Mouse (Mus musculus) hindbrain, postnatal 0 days (tissue): ENCODE results near the gene Trak1. TPM values are rescaled to one million over a fixed set of nuclear protein-coding genes. Genes with fewer than 3 reads are reported as not detected.

Experiments used
- ATAC-seq: fragments of 200-750 bp; cut with Nextera tagmentation; 2 replicates; pipeline ENCODE4 v1.8.0; 2017; ENCODE audit warnings: mild to moderate bottlenecking, moderate TSS enrichment, moderate library complexity
- DNase-seq: peaks from one replicate; pipeline ENCODE4 v3.0.0-alpha.2; 2015; ENCODE audit warnings: low spot score
- H3K27ac ChIP-seq: fragments of 300-500 bp; sonication (generic); 2 replicates; pipeline ENCODE4 v1.5.1; 2014; ENCODE audit warnings: mild to moderate bottlenecking
- H3K27me3 ChIP-seq: fragments of 300-500 bp; sonication (generic); 2 replicates; pipeline ENCODE4 v1.6.1; 2014; ENCODE audit warnings: low read length, mixed read lengths; ENCODE audit not compliant: insufficient read depth
- H3K36me3 ChIP-seq: fragments of 300-500 bp; sonication (generic); 2 replicates; pipeline ENCODE4 v1.6.1; 2014; ENCODE audit warnings: low read length, mixed read lengths; ENCODE audit not compliant: insufficient read depth
- H3K4me1 ChIP-seq: fragments of 300-500 bp; sonication (generic); 2 replicates; pipeline ENCODE4 v1.6.1; 2014; ENCODE audit warnings: antibody characterized with exemption, low read length, mixed read lengths; ENCODE audit not compliant: insufficient read depth
- H3K4me2 ChIP-seq: fragments of 300-500 bp; sonication (generic); 2 replicates; pipeline ENCODE4 v1.6.1; 2014; ENCODE audit warnings: low read depth, mild to moderate bottlenecking, low read length, moderate library complexity, mixed read lengths
- H3K4me3 ChIP-seq: fragments of 300-500 bp; sonication (generic); 2 replicates; pipeline ENCODE4 v1.5.1; 2014; ENCODE audit warnings: low read length
- H3K9ac ChIP-seq: fragments of 300-500 bp; sonication (generic); replicated peaks from 2 replicates; pipeline ENCODE4 v1.6.1; 2014; ENCODE audit warnings: mild to moderate bottlenecking, low read length, moderate library complexity, mixed read lengths
- H3K9me3 ChIP-seq: fragments of 300-500 bp; sonication (generic); 2 replicates; pipeline ENCODE4 v1.6.1; 2016; ENCODE audit warnings: low read length, mixed read lengths
- CTCF ChIP-seq: IDR thresholded peaks from 2 replicates; pipeline ENCODE4 v1.5.1; 2016; ENCODE audit warnings: antibody characterized with exemption, control low read depth, low read depth
- WGBS: fragments of 180-500 bp; shearing (Covaris S2); extraction: QIAGEN DNeasy Blood & Tissue Kit; methylation state at CpG from one replicate; pipeline ENCODE4 v1.1.7; 2014; 5-methylcytosine and 5-hydroxymethylcytosine counted together
- polyA plus RNA-seq: library from polyadenylated mRNA; unstranded; fragments of >200 nt; fragmentation: Nextera tagmentation; extraction: Ambion mirVana; gene quantifications from 2 replicates; pipeline ENCODE4 v1.2.1, GENCODE M21; 2015
- total RNA-seq: library from RNA; depleted of rRNA; stranded (reverse); fragments of >200 nt; gene quantifications from 2 replicates; pipeline ENCODE4 v1.2.3, GENCODE M21; 2014

Gene Trak1
- total and polyA plus RNA-seq, 2 experiments from 2014 or later, result 57.8 to 129 TPM

DNA sequence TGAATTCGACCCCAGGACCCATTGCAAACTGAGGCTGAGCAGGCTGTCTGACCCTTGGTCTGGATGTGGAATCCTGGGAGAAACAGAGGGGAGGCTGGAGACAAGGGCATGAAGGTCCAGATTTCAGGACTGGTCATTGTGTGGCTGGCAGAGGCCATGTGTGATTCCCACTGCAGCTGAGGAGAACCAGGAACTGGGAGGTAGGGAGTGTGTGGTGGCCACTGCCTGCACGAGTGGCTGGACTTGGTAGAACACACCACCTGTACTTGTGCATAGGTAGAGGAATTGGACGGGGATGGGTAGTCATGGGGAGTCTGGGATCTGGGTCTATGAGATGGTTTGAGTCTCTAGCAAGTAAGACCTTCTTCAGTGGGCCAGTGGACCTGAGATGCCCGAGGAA, 76.2 kb downstream of the Trak1 start:
- H3K27me3 ChIP-seq, result no peaks in the 10 kb centered on the region
- H3K9ac ChIP-seq, result no peak overlapping the region
- no peak for ATAC-seq
- H3K9me3 ChIP-seq, result no peaks in the 10 kb centered on the region
- TF ChIP-seq CTCF, result no peak
- peak overlapping the region; percentile 62; the same call in 1 of the 2 replicates for H3K27ac ChIP-seq
- H3K4me3 ChIP-seq, result no peak overlapping the region
- H3K36me3 ChIP-seq, result no peaks in the 10 kb centered on the region
- WGBS, result 42% methylated on average over 4 of the region's 4 CpGs
- no peak overlapping the region for H3K4me2 ChIP-seq
- no peak for DNase-seq
- peaks cover 25% of the 10 kb centered on the region for H3K4me1 ChIP-seq

DNA sequence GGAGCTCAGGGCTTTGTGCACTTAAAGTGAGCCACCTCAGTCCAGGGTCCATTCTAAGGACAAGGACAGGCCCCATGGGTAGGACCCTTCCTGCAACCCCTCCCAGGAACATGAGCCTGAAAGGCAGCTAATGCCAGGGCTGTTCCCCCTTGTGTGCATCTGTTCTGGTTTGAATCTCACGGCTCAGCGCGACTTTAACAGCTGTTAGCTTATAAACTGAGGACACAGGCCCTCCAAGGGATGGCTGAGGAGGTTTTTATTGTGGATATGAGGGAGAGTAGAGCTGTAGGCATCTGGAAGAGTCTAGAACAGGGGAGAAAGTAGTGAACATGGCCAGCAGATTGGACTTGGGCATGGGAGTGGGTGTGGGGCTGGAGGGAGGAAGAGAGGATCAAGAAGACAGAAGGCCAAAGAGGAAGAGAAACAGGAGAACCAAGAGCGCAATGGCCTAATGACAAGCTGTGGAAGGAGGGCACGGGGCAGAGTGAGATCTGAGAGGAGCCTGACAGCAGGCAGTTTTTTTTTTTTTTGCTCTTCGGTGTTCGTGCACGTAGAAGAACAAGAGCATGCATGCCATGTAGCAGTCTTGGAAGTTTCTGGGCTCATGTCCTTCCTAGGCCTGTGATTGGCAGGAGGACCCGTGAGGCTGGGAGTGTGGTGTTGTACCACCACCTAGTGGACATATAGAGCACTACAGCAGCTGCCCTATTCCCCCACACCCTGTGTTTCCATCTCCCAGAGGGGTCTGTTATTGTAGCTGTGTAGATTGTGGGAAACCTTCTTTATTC, 77.0 kb downstream of the Trak1 start:
- peak overlapping the region; percentile 62 for H3K27ac ChIP-seq
- no peak overlapping the region for H3K4me2 ChIP-seq
- no peak overlapping the region for H3K9ac ChIP-seq
- ATAC-seq, result peak; percentile 57; the same call in 1 of the 2 replicates
- peak; percentile 99 for TF ChIP-seq CTCF
- no peaks in the 10 kb centered on the region for H3K9me3 ChIP-seq
- peak; percentile 87 for DNase-seq
- H3K4me3 ChIP-seq, result no peak overlapping the region
- no peaks in the 10 kb centered on the region for H3K36me3 ChIP-seq
- H3K4me1 ChIP-seq, result peaks cover 25% of the 10 kb centered on the region
- WGBS, result 23% methylated on average over 9 of the region's 9 CpGs
- H3K27me3 ChIP-seq, result no peaks in the 10 kb centered on the region

DNA sequence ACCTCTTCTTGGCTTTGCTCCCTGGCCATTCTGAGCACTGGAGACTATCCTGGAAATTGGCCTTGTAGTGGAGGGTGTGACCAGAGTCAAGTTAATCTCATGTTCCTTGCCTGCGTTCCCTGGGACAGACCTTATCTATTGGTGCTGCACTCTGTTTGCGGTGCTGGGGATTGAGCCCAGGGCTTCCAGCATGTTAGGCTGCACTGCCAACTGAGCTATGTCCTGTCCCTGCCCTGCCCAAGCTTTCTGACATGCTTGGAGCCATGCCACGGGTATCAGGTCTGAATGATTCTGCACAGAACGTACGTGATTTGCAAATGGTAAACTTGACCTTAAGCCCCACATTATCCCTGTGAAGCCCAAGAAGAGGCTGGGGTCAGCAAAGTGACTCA, 77.6 kb downstream of the Trak1 start:
- DNase-seq, result no peak
- Histone ChIP-seq H3K4me2 (no peak overlapping the region), H3K36me3 (no peaks in the 10 kb centered on the region), H3K9me3 (no peaks in the 10 kb centered on the region), H3K27me3 (no peaks in the 10 kb centered on the region), H3K9ac (no peak overlapping the region), H3K4me1 (peaks cover 25% of the 10 kb centered on the region), H3K4me3 (no peak overlapping the region), H3K27ac (no peak overlapping the region)
- ATAC-seq, result no peak
- 77% methylated on average over 5 of the region's 5 CpGs for WGBS
- no peak for TF ChIP-seq CTCF

DNA sequence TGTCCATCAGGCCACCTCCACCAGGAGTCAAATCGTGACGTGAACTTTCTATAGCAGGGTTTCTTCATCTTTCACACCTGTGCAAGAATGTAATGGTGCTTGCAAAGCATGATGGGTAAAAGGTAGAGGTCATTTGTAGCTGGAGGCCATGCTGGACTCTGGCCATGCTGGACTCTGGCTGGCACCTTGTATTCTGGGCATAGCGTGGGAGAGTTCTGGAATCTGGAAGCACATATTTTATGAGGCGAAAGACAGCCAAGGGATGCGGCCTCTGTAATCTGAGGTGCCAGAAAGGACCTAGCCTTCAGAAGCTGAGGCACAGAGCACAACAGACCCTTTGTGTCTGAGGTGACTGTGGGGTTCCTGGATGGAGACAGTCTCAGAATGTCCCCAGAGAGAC, 78.8 kb downstream of the Trak1 start:
- Histone ChIP-seq H3K27ac (no peak overlapping the region; the same call in 1 of the 2 replicates), H3K27me3 (no peaks in the 10 kb centered on the region), H3K4me1 (peaks cover 19% of the 10 kb centered on the region), H3K4me3 (no peak overlapping the region), H3K9ac (no peak overlapping the region), H3K9me3 (no peaks in the 10 kb centered on the region), H3K4me2 (no peak overlapping the region), H3K36me3 (no peaks in the 10 kb centered on the region)
- 70% methylated on average over 5 of the region's 5 CpGs for WGBS
- ATAC-seq (no peak), DNase-seq (no peak)
- TF ChIP-seq CTCF, result no peak

DNA sequence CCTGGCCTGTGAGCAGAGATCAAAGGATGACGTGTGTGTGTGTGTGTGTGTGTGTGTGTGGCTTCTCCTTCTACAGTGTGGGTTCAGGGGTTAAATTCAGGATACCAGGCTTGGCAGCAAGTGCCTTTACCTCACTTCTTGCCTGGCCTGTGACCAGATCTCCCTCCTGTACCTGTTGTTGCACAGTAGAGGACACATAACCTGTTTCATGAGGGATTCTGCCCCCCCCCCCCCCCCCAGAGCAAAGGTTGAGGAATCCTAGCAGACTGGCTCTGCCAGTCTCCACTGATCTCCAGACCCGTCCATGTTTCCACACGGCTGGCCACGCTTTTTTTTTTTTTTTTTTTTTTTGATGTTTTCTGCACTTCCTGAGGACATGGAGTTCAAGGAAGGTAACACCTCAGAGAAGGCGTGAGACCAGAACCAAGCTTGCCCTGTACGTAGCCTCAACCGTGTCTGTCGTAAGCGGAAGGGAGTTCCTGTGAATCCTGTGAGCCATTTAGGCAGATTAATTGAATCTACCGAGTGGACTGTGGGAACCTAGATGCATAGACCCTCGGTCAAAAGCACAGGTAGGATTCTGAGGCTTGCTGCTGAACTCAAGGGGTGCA, 83.1 kb downstream of the Trak1 start:
- H3K4me1 ChIP-seq, result peaks cover 13% of the 10 kb centered on the region
- ATAC-seq (no peak), DNase-seq (no peak)
- H3K9ac ChIP-seq, result no peak overlapping the region
- H3K27ac ChIP-seq, result no peak overlapping the region
- H3K4me3 ChIP-seq, result no peak overlapping the region
- no peaks in the 10 kb centered on the region for H3K9me3 ChIP-seq
- H3K4me2 ChIP-seq, result no peak overlapping the region
- no peak for TF ChIP-seq CTCF
- no peaks in the 10 kb centered on the region for H3K36me3 ChIP-seq
- H3K27me3 ChIP-seq, result no peaks in the 10 kb centered on the region
- WGBS, result 84% methylated on average over 11 of the region's 11 CpGs

DNA sequence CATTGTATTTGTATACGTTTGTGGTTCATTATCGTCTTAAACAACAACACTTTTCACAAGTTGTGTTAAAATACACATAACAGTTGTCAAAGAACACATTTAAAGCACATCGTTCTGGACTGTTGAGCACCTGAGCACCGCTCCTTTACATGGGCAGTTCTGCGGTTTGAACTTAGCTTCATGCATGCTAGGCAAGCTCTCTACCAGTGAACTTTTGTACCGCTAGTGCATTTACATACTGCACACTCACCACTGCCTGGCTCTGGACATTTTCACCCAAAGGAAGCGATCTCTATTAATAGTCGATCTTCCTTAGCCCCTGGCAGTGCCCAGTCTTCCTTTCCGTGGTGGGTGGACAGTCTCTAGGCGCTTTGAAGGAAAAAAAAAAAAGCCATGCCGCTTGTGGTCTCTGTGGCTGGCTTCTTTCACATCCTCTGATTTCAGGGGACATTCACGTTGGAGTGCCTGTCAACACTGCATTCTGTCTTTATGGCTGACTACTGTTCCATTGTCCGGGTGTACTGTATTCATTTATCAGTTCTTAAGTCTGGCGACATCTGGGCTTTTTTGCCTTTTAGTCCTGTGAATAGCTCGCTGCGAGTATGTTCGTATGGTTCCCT, 84.5 kb downstream of the Trak1 start:
- H3K4me1 ChIP-seq, result peaks cover 14% of the 10 kb centered on the region
- peak overlapping the region; percentile 74 for H3K27ac ChIP-seq
- H3K9me3 ChIP-seq, result no peaks in the 10 kb centered on the region
- ATAC-seq, result no peak
- no peak overlapping the region for H3K9ac ChIP-seq
- DNase-seq, result no peak
- TF ChIP-seq CTCF, result no peak
- no peak overlapping the region for H3K4me3 ChIP-seq
- H3K27me3 ChIP-seq, result no peaks in the 10 kb centered on the region
- no peak overlapping the region for H3K4me2 ChIP-seq
- WGBS, result 65% methylated on average over 17 of the region's 17 CpGs
- H3K36me3 ChIP-seq, result no peaks in the 10 kb centered on the region
